Mouse (Mus musculus): ENCODE measurements around the gene Tmem14a. TPM values are rescaled to one million over a fixed set of nuclear protein-coding genes. Genes with fewer than 3 reads are reported as not detected.
"Not testable (repeated sequence)": the region's sequence is repeated elsewhere in the genome, so short reads cannot be mapped to it uniquely, and the experiment has no call there.

The Tmem14a gene
- polyA plus RNA-seq, 1 experiment, result 2.2 TPM

DNA sequence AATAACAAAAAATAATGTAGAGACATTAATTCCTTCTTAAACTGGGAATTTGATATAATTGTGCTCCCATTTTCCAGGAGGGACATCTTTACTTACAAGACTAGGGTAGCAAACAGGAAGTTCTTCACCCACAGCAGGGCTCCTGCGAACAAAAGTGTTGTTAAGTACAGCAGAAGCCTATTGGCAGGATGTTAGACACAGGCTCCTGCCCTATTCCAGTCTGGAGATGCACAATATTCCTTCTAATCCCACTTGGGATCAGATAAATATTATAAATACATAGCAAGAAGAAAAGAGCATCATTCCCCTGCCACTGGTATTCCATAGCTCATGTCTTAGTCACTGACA, 34.9 kb downstream of the Tmem14a start:
- WGBS, result 83% methylated on average over 1 of the region's 1 CpGs
- no peak for TF ChIP-seq POLR2A (IDR thresholded peaks at IDR 0.05; ENCODE audit: low read depth, low read length)
- no peak for TF ChIP-seq CTCF (IDR thresholded peaks at IDR 0.05; ENCODE audit: extremely low read depth, insufficient read length, insufficient replicate concordance, low read depth, low read length)
- no peaks in the 10 kb centered on the region for H3K27me3 ChIP-seq (ENCODE audit: control insufficient read depth, insufficient read depth, low read length)
- H3K36me3 ChIP-seq (ENCODE audit: control insufficient read depth, insufficient read depth, low read length), result 0 out of 2 replicates have a peak, but pooled peaks cover 2% of the 10 kb centered on the region
- H3K4me1 ChIP-seq (ENCODE audit: control insufficient read depth, insufficient read depth, insufficient read length, low read length), result peaks cover 4% of the 10 kb centered on the region; the same call in 1 of the 2 replicates
- H3K27ac ChIP-seq (ENCODE audit: insufficient read depth, low read depth, low read length), result no peak overlapping the region
- no peak overlapping the region for H3K4me3 ChIP-seq (ENCODE audit: low read depth, low read length)

DNA sequence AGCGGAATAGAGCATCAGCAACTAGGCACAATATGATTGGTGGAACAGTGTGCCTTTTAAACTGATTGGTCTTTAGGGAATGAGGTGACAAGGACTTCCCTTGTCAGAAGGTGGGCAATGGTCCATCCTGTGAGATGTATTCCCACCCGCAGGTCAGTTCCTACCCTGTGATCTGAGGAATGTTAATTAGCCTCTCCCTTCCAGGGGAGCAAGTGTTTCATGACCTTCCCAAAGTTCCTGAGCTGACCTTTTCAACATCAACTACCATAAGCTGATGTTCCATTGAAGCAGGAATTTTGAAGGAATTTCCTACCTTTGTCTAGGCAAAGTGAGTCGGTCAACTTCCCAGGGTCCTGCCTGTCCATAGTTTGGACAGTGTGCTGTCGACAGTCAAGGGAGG, 35.5 kb downstream of the Tmem14a start:
- Histone ChIP-seq H3K27ac (ENCODE audit: insufficient read depth, low read depth, low read length) (no peak overlapping the region), H3K4me1 (ENCODE audit: control insufficient read depth, insufficient read depth, insufficient read length, low read length) (peaks cover 4% of the 10 kb centered on the region; the same call in 1 of the 2 replicates), H3K27me3 (ENCODE audit: control insufficient read depth, insufficient read depth, low read length) (no peaks in the 10 kb centered on the region), H3K36me3 (ENCODE audit: control insufficient read depth, insufficient read depth, low read length) (0 out of 2 replicates have a peak, but pooled peaks cover 2% of the 10 kb centered on the region), H3K4me3 (ENCODE audit: low read depth, low read length) (no peak overlapping the region)
- 80% methylated on average over 4 of the region's 4 CpGs for WGBS
- TF ChIP-seq POLR2A (IDR thresholded peaks at IDR 0.05; ENCODE audit: low read depth, low read length) (no peak), CTCF (IDR thresholded peaks at IDR 0.05; ENCODE audit: extremely low read depth, insufficient read length, insufficient replicate concordance, low read depth, low read length) (no peak)

DNA sequence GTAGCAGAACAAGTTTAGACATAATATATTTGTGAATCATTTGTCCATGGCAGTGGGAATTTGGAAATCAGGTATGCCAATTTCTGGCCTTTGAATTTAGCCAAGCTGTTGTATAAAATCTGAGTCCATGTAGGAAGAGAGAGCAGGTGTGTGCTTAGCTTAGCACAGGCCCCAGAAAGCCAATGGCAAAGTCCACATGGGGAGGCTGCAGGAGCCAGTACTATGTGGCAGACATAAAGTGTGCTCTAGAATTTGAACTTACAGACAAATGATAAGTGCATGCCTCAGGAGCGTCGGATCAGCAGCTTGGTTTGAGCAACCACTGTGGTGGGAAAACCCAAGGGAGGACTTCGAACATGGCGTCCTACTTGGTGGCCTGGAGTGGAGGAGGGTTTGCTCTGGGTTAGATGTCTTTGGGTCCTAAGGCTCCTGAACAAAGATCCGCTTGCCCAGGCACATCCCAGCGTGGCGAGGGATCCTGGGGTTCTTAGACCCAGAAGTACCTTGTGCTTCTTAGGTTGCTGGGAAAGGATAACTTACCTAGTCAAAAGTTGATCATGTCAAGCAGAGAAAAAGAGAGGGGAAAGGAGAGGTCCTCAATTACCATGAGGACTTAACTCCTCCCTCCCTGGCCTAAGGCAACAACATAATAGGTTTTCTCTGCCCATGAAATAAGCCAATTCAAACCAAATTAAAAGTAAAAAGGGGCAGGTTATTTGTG, 37.4 kb downstream of the Tmem14a start:
- TF ChIP-seq CTCF (IDR thresholded peaks at IDR 0.05; ENCODE audit: extremely low read depth, insufficient read length, insufficient replicate concordance, low read depth, low read length) (no peak), POLR2A (IDR thresholded peaks at IDR 0.05; ENCODE audit: low read depth, low read length) (no peak)

DNA sequence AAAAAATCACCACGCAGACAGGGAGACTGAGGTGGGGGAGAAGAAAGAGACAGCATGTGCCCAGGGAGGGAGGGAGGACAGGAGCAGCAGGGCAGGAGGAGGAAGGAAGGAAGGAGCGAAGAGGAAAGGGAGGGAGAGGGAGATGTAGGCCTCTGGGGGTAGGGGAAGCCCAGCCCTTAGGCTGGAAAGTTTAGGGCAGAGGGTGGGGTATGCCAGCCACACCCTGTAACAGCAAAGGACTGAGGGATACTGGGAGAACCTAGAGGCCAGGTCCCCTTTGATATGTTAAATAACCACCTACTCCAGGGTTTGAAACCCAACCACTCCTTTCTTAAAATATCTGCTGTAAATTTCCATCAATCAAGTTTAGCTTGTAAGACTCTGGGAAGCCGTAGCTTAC, 38.0 kb downstream of the Tmem14a start:
- Histone ChIP-seq H3K36me3 (ENCODE audit: control insufficient read depth, insufficient read depth, low read length) (no peaks in the 10 kb centered on the region), H3K27me3 (ENCODE audit: control insufficient read depth, insufficient read depth, low read length) (no peaks in the 10 kb centered on the region), H3K4me3 (ENCODE audit: low read depth, low read length) (no peak overlapping the region), H3K27ac (ENCODE audit: insufficient read depth, low read depth, low read length) (no peak overlapping the region), H3K4me1 (ENCODE audit: control insufficient read depth, insufficient read depth, insufficient read length, low read length) (peaks cover 4% of the 10 kb centered on the region; the same call in 1 of the 2 replicates)
- TF ChIP-seq CTCF (IDR thresholded peaks at IDR 0.05; ENCODE audit: extremely low read depth, insufficient read length, insufficient replicate concordance, low read depth, low read length) (no peak), POLR2A (IDR thresholded peaks at IDR 0.05; ENCODE audit: low read depth, low read length) (no peak)
- 74% methylated on average over 3 of the region's 3 CpGs for WGBS

More for the DNA sequence above, 37.4 kb downstream of the Tmem14a start:
- H3K4me1 ChIP-seq (ENCODE audit: control insufficient read depth, insufficient read depth, insufficient read length, low read length), result peaks cover 4% of the 10 kb centered on the region; the same call in 1 of the 2 replicates
- WGBS, result 72% methylated on average over 7 of the region's 7 CpGs
- H3K36me3 ChIP-seq (ENCODE audit: control insufficient read depth, insufficient read depth, low read length), result no peaks in the 10 kb centered on the region
- H3K4me3 ChIP-seq (ENCODE audit: low read depth, low read length), result no peak overlapping the region
- H3K27ac ChIP-seq (ENCODE audit: insufficient read depth, low read depth, low read length), result no peak overlapping the region
- H3K27me3 ChIP-seq (ENCODE audit: control insufficient read depth, insufficient read depth, low read length), result no peaks in the 10 kb centered on the region

DNA sequence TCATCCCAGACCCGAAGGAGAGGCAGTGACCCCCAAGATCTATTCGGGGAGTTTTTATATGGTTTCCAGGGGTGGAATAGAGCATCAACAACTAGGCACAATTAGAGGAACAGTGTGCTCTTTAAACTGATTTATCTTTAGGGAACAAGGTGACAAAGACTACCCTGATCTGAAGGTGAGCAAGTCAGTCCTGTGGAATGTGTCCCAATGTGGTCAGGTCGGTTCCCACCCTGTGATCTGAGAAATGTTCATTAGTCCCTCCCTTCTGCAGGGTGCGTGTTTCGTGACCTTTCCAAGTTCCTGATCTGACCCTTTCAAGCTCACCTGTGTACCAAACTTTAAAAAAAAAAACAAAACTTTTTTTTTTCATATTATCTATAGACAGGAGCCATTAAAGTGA, 38.5 kb downstream of the Tmem14a start:
- Histone ChIP-seq H3K27ac (ENCODE audit: insufficient read depth, low read depth, low read length) (no peak overlapping the region), H3K36me3 (ENCODE audit: control insufficient read depth, insufficient read depth, low read length) (no peaks in the 10 kb centered on the region), H3K4me3 (ENCODE audit: low read depth, low read length) (no peak overlapping the region), H3K27me3 (ENCODE audit: control insufficient read depth, insufficient read depth, low read length) (no peaks in the 10 kb centered on the region), H3K4me1 (ENCODE audit: control insufficient read depth, insufficient read depth, insufficient read length, low read length) (peaks cover 4% of the 10 kb centered on the region; the same call in 1 of the 2 replicates)
- 85% methylated on average over 5 of the region's 5 CpGs for WGBS
- TF ChIP-seq CTCF (IDR thresholded peaks at IDR 0.05; ENCODE audit: extremely low read depth, insufficient read length, insufficient replicate concordance, low read depth, low read length), result no peak
- no peak for TF ChIP-seq POLR2A (IDR thresholded peaks at IDR 0.05; ENCODE audit: low read depth, low read length)

DNA sequence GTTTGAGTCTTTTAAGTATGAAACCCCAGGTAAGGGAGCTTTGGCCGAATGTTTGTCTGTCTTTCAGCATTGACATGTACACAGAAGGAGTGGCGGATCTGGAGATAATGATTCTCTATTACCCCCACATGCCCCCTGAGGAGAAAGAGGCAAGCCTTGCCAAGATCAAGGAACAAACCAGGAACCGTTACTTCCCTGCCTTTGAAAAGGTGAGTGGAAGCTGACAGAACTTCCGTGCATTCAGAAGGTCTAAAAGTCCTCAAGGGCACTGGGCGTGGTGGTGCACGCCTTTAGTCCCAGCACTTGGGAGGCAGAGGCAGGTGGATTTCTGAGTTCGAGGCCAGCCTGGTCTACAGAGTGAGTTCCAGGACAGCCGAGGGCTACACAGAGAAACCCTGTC, 41.6 kb downstream of the Tmem14a start:
- H3K4me1 ChIP-seq (ENCODE audit: control insufficient read depth, insufficient read depth, insufficient read length, low read length); H3K27me3 ChIP-seq (ENCODE audit: control insufficient read depth, insufficient read depth, low read length); H3K27ac ChIP-seq (ENCODE audit: insufficient read depth, low read depth, low read length); H3K4me3 ChIP-seq (ENCODE audit: low read depth, low read length); H3K36me3 ChIP-seq (ENCODE audit: control insufficient read depth, insufficient read depth, low read length): not testable (repeated sequence)
- 73% methylated on average over 8 of the region's 8 CpGs for WGBS

DNA sequence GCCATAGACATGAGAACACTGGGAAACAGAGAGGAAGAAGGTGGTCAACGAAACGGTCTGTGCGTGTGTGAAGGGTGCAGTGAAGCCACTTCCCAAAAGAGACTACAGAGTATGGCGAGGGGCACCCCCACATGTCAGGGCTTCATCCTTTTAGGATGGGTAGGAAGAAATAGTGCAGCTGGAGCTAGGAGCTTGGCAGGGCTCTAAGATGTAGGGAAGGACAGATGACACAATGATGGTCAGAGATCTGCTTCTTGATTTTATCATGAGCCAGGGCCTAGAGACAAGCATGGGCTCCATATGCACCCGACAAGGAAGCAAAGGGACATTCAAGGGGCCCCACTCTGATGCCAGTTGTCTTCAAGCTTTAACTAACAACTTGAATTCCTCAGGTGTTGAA, 44.0 kb downstream of the Tmem14a start:
- Histone ChIP-seq H3K27me3 (ENCODE audit: control insufficient read depth, insufficient read depth, low read length) (no peaks in the 10 kb centered on the region), H3K4me3 (ENCODE audit: low read depth, low read length) (no peak overlapping the region), H3K27ac (ENCODE audit: insufficient read depth, low read depth, low read length) (no peak overlapping the region), H3K4me1 (ENCODE audit: control insufficient read depth, insufficient read depth, insufficient read length, low read length) (peaks cover 2% of the 10 kb centered on the region; the same call in 1 of the 2 replicates), H3K36me3 (ENCODE audit: control insufficient read depth, insufficient read depth, low read length) (no peaks in the 10 kb centered on the region)
- TF ChIP-seq POLR2A (IDR thresholded peaks at IDR 0.05; ENCODE audit: low read depth, low read length) (no peak), CTCF (IDR thresholded peaks at IDR 0.05; ENCODE audit: extremely low read depth, insufficient read length, insufficient replicate concordance, low read depth, low read length) (no peak)
- WGBS, result 96% methylated on average over 5 of the region's 5 CpGs

Data from small intestine, adult 2 months (tissue).